Mouse (Mus musculus) embryonic facial prominence, embryonic 13.5 days (tissue): ENCODE data around the gene Dclk3. TPM values are rescaled to one million over a fixed set of nuclear protein-coding genes. Genes with fewer than 3 reads are reported as not detected.
A peak's percentile ranks its signal among the peaks of the same experiment; 100 is the strongest.

Experiments
- ATAC-seq: fragments of 200-750 bp; cut with Nextera tagmentation; 2 replicates; pipeline ENCODE4 v1.8.0; 2017; ENCODE audit warnings: low read depth; ENCODE audit not compliant: insufficient number of reproducible peaks, insufficient read depth, low FRiP score, low TSS enrichment
- H3K27ac ChIP-seq: fragments of 300-500 bp; sonication (generic); 2 replicates; pipeline ENCODE4 v1.5.1; 2015; ENCODE audit warnings: moderate library complexity, mild to moderate bottlenecking, inconsistent platforms
- H3K27me3 ChIP-seq: fragments of 300-500 bp; sonication (generic); 2 replicates; pipeline ENCODE4 v1.6.1; 2015; ENCODE audit warnings: mild to moderate bottlenecking, inconsistent platforms
- H3K36me3 ChIP-seq: fragments of 300-500 bp; sonication (generic); 2 replicates; pipeline ENCODE4 v1.6.1; 2015; ENCODE audit warnings: mild to moderate bottlenecking, inconsistent platforms
- H3K4me1 ChIP-seq: fragments of 300-500 bp; sonication (generic); 2 replicates; pipeline ENCODE4 v1.6.1; 2015; ENCODE audit warnings: inconsistent platforms
- H3K4me2 ChIP-seq: fragments of 300-500 bp; sonication (generic); 2 replicates; pipeline ENCODE4 v1.6.1; 2015; ENCODE audit warnings: moderate library complexity, mild to moderate bottlenecking, inconsistent platforms
- H3K4me3 ChIP-seq: fragments of 300-500 bp; sonication (generic); 2 replicates; pipeline ENCODE4 v1.5.1; 2015; ENCODE audit warnings: mild to moderate bottlenecking, inconsistent platforms
- H3K9ac ChIP-seq: fragments of 300-500 bp; sonication (generic); 2 replicates; pipeline ENCODE4 v1.6.1; 2015; ENCODE audit warnings: mild to moderate bottlenecking, inconsistent platforms
- H3K9me3 ChIP-seq: fragments of 300-500 bp; sonication (generic); 2 replicates; pipeline ENCODE4 v1.6.1; 2016; ENCODE audit warnings: inconsistent platforms
- WGBS: fragments of 180-500 bp; shearing (Covaris S2); methylation state at CpG from one replicate; pipeline ENCODE4 v1.1.7; 2015; ENCODE audit warnings: mixed read lengths; 5-methylcytosine and 5-hydroxymethylcytosine counted together
- polyA plus RNA-seq: library from polyadenylated mRNA; unstranded; fragments of >200 nt; fragmentation: Nextera tagmentation; extraction: Ambion mirVana; gene quantifications from 2 replicates; pipeline ENCODE4 v1.2.1, GENCODE M21; 2015

Dclk3 gene
- polyA plus RNA-seq: 4.4 and 5.6 TPM in 2 replicates

DNA sequence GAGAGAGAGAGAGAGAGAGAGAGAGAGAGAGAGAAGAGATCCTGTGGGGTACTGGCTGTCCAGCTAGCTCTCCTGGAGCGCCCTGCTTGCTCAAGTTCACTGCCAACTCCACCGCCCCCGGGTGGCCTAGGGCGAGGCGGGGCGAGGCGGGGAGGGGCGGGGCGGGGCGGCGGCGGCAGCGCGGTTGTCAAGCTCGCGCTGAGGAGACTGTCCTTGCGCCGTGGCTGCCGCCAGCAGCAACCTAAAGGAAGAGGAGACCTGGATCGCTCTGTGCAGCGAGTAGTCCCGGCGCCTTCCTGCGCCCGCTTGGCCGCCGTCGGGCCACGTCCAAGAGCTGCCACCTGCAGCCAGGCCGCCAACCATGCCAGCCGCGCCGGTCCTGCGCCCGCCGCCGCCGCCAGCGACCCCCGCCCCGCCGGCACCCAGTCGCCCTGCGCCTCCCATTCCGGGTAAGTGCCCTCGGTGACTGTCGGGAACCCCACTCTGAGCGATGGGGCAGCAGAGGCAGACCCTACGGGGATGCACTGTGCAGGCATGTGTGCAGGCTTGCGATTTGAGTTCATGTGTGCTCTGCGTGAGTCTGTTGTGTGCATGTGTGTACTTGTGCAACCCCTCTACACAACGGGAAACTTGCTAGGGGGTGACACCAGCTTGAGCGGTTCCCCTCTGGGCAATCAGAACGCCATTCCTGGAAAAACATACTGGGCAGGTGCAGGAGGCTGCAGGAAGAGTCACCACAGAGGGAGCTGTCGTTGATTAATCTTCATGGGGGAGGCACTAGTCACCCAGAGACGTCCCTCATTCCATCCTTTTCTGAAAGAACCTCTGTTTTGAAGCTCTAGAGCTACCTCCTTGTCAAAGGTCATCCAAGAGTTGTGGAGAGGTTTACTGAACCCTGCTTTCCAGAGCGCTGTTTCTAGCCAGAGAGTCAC is at the start of gene Dclk3:
Gene Dclk3 (plus strand): TSS at position 178 of the 932 bp plus-strand sequence.
- Histone ChIP-seq H3K36me3 (no peaks in the 10 kb centered on the region), H3K4me1 (peaks cover 18% of the 10 kb centered on the region), H3K4me3 (peak within 1 kb of the TSS; percentile 55), H3K27me3 (peaks cover 37% of the 10 kb centered on the region), H3K9ac (peak within 1 kb of the TSS; percentile 70), H3K27ac (no peak within 1 kb of the TSS), H3K4me2 (peak within 1 kb of the TSS; percentile 79), H3K9me3 (no peaks in the 10 kb centered on the region)
- ATAC-seq: peak; percentile 45; the same call in 1 of the 2 replicates
- WGBS: 3% methylated on average over 52 of the region's 57 CpGs

- Histone ChIP-seq H3K36me3 (no peaks in the 10 kb centered on the region), H3K4me1 (peaks cover 17% of the 10 kb centered on the region), H3K27ac (no peak overlapping the region), H3K9me3 (no peaks in the 10 kb centered on the region), H3K27me3 (no peaks in the 10 kb centered on the region), H3K4me2 (no peak overlapping the region), H3K9ac (no peak overlapping the region), H3K4me3 (no peak overlapping the region)
- WGBS: 76% methylated on average over 9 of the region's 9 CpGs
- ATAC-seq: no peak
These were observed 48.9 kb upstream of the Dclk3 start for GRCm38 (mm10) chr9:111390016-111390415.

DNA sequence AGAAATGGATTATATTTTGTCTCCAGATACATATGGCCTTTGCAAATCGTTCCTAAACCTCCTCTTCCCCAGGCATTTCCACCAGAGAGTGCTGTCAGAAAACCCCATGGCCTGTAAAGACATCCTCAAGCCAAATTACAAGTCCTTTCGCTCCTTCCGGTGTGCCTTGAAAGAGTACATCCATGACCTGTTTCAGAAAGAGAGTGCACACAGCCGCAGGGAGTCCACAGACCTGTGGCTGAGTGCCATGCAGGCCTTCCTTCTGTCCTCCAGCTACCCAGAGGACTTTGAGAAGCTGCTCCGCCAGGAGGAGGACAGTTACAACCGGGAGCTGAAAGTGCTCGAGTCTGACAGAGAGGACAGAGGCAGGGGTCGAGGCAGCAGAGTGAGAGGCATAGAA is 47.8 kb upstream of the Dclk3 start:
- H3K4me1 ChIP-seq: peaks cover 17% of the 10 kb centered on the region
- no peaks in the 10 kb centered on the region for H3K36me3 ChIP-seq
- no peak for ATAC-seq
- H3K4me2 ChIP-seq: no peak overlapping the region
- no peak overlapping the region for H3K4me3 ChIP-seq
- no peaks in the 10 kb centered on the region for H3K27me3 ChIP-seq
- H3K27ac ChIP-seq: no peak overlapping the region
- H3K9me3 ChIP-seq: no peaks in the 10 kb centered on the region
- H3K9ac ChIP-seq: no peak overlapping the region
- 80% methylated on average over 8 of the region's 8 CpGs for WGBS

DNA sequence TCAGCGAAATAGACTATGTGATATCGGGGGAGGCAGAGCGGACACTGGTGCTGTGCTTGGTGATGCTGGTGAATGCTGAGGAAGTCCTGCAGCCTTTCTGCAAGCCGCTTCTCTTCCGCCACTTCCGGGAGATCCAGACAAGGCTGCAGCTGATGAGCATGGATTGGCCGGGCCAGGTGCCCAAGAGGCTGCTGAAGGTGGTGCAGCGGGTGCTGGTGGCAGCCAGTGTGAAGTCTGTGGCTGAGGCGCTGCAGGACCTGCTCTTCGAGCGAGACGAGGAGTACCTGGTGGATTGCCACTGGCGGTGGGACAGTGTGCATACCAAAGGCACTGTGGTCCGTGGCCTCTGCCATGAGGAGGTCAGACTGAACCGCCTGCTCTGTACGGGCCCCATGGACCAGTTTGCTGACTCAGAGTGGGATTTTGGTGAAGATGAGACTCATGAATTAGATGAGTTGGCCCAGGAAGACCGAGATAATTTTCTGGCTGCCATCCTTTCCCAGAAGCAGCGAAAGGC is 46.9 kb upstream of the Dclk3 start:
- Histone ChIP-seq H3K9me3 (no peaks in the 10 kb centered on the region), H3K4me1 (peaks cover 12% of the 10 kb centered on the region), H3K9ac (no peak overlapping the region), H3K36me3 (no peaks in the 10 kb centered on the region), H3K27me3 (no peaks in the 10 kb centered on the region), H3K4me3 (no peak overlapping the region), H3K27ac (no peak overlapping the region), H3K4me2 (no peak overlapping the region)
- no peak for ATAC-seq
- 89% methylated on average over 18 of the region's 18 CpGs for WGBS

DNA sequence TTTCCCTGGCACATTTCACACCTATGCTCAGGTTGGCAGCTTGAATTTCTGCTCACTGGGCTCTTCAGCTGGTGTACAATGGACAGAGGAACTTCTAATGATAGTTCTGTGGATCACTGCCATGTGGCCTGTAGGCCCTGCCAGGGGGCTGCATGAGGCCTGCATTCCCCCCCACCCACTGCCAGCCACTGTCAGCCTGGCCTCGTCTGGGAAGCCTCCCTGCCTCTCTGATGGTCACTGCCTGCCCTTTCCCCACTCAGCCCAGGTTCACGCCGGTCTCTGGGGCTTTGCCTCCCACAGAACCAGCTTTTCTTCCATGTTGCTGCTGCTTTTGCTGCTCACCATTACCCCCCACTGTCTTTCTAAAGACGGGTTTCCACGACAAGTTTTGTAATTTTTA is 43.6 kb upstream of the Dclk3 start:
- Histone ChIP-seq H3K4me1 (0 out of 2 replicates have a peak, but pooled peaks cover 3% of the 10 kb centered on the region), H3K4me2 (no peak overlapping the region), H3K9me3 (no peaks in the 10 kb centered on the region), H3K27me3 (no peaks in the 10 kb centered on the region), H3K9ac (no peak overlapping the region), H3K4me3 (no peak overlapping the region), H3K36me3 (no peaks in the 10 kb centered on the region), H3K27ac (no peak overlapping the region)
- ATAC-seq: no peak
- 68% methylated on average over 5 of the region's 5 CpGs for WGBS

DNA sequence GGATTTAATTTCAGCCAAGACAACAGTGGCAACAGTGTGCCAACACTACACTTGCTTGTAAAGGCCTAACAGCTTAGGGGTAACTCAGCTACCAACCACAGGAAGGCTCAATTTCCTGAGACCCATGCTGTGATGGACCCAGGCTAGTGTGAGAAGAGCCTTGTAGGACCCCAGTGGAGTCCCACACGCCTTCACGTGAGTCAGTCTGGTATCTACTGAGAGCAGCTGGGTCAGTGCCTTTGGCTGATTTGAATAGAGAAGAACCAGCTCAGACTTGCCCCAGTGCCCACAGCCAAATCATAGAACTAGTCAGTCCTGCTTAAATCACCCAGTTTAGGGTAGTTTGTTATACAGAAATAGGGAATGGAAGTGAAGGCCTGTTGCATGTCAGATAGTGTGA is 40.8 kb upstream of the Dclk3 start:
- Histone ChIP-seq H3K4me1 (no peaks in the 10 kb centered on the region), H3K9me3 (no peaks in the 10 kb centered on the region), H3K36me3 (no peaks in the 10 kb centered on the region), H3K4me3 (no peak overlapping the region), H3K27ac (no peak overlapping the region), H3K4me2 (no peak overlapping the region), H3K9ac (no peak overlapping the region), H3K27me3 (no peaks in the 10 kb centered on the region)
- 60% methylated on average over 2 of the region's 2 CpGs for WGBS
- no peak for ATAC-seq

- Histone ChIP-seq H3K27ac (no peak overlapping the region), H3K4me1 (no peaks in the 10 kb centered on the region), H3K36me3 (no peaks in the 10 kb centered on the region), H3K9ac (no peak overlapping the region), H3K27me3 (no peaks in the 10 kb centered on the region), H3K9me3 (no peaks in the 10 kb centered on the region), H3K4me3 (no peak overlapping the region), H3K4me2 (no peak overlapping the region)
- 81% methylated on average over 4 of the region's 4 CpGs for WGBS
- ATAC-seq: no peak
These were observed 38.8 kb upstream of the Dclk3 start for GRCm38 (mm10) chr9:111400089-111400488.

DNA sequence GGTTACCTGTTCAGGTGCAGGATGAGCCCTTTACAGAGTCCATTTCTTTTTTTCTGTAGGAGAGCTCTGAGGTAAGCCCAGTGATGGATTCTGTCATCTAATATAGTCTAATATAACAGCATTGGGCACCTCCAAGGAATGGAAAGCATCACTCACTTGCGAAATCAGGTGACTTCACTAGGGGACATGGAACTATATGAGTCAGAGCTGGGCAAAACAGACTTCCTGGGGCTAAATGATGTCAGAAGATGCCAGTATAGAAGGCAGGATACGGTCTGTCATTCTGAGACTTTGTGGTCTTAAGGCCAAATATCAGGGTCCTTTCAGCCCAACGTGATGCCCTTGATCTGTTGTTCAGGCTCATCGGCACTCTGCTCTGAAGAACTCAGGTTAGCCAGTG is 35.7 kb upstream of the Dclk3 start:
- ATAC-seq: no peak
- H3K4me2 ChIP-seq: no peak overlapping the region
- no peaks in the 10 kb centered on the region for H3K27me3 ChIP-seq
- 91% methylated on average over 4 of the region's 4 CpGs for WGBS
- H3K27ac ChIP-seq: no peak overlapping the region
- H3K4me3 ChIP-seq: no peak overlapping the region
- peaks cover 5% of the 10 kb centered on the region; the same call in 1 of the 2 replicates for H3K4me1 ChIP-seq
- H3K9ac ChIP-seq: no peak overlapping the region
- no peaks in the 10 kb centered on the region for H3K9me3 ChIP-seq
- no peaks in the 10 kb centered on the region for H3K36me3 ChIP-seq

DNA sequence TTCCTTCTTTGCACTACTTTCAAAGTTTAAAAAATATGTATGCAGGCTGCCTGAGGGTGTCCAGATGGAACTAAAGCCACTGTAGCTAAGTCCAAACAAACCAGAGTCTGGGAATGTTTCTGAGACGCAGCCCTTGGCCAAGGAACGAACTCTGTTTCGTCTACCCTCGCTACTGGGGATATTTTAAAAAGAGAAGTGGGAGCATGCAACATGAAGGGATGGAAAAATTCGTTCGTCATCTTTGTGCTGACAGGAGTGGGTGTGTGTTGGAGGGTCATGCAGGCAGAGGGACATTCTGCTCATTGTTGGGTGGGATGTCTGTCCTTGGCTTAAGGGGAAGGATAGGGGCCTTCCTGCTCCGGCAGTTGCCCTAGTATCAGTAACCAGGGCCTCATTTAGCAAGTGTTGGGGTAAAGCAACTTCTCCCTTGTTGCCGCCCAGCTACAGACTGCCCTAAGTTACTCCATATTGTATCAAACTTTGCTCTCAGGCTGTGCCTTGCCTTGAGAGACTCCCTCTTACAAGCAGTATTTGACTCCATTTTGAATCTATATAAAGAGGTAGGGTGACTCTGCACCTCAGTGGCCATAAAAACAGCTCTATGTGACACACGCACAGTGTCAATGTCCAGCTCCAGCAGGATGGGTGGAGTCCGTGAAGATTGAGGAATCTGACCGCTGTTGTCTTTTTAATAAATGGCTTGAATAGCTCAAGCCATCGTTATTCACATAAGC is 34.4 kb upstream of the Dclk3 start:
- H3K27me3 ChIP-seq: no peaks in the 10 kb centered on the region
- 82% methylated on average over 12 of the region's 12 CpGs for WGBS
- H3K4me3 ChIP-seq: no peak overlapping the region
- H3K36me3 ChIP-seq: no peaks in the 10 kb centered on the region
- no peak for ATAC-seq
- no peak overlapping the region for H3K27ac ChIP-seq
- H3K9me3 ChIP-seq: no peaks in the 10 kb centered on the region
- no peak overlapping the region for H3K4me2 ChIP-seq
- no peak overlapping the region for H3K9ac ChIP-seq
- H3K4me1 ChIP-seq: peaks cover 7% of the 10 kb centered on the region; the same call in 1 of the 2 replicates

GRCm38 (mm10) chr9:111405080-111405428 is 33.8 kb upstream of the Dclk3 start:
- Histone ChIP-seq H3K9ac (no peak overlapping the region), H3K27me3 (no peaks in the 10 kb centered on the region), H3K27ac (no peak overlapping the region), H3K9me3 (no peaks in the 10 kb centered on the region), H3K4me2 (no peak overlapping the region), H3K4me3 (no peak overlapping the region), H3K36me3 (no peaks in the 10 kb centered on the region), H3K4me1 (peaks cover 7% of the 10 kb centered on the region; the same call in 1 of the 2 replicates)
- ATAC-seq: no peak
- 86% methylated on average over 6 of the region's 6 CpGs for WGBS

GRCm38 (mm10) chr9:111408012-111408411 is 30.9 kb upstream of the Dclk3 start:
- Histone ChIP-seq H3K4me2 (no peak overlapping the region), H3K4me1 (peaks cover 7% of the 10 kb centered on the region; the same call in 1 of the 2 replicates), H3K27me3 (no peaks in the 10 kb centered on the region), H3K9ac (no peak overlapping the region), H3K4me3 (no peak overlapping the region), H3K9me3 (no peaks in the 10 kb centered on the region), H3K36me3 (no peaks in the 10 kb centered on the region), H3K27ac (no peak overlapping the region; the same call in 1 of the 2 replicates)
- no peak for ATAC-seq
- 58% methylated on average over 6 of the region's 6 CpGs for WGBS
